Mouse (Mus musculus) thymus, adult 2 months (tissue): ENCODE measurements at regions not wholly inside any gene's neighbourhood (a gene's known extent, or its start where the extent isn't known, plus 50 kb on each side); places are given as distances from the start of the nearest gene placed in this dataset.

Source experiments
- CTCF ChIP-seq: fragments of 200-500 bp; IDR thresholded peaks from 2 replicates; pipeline ENCODE4 v1.5.1; 2012; ENCODE audit warnings: mild to moderate bottlenecking, control low read depth, low read length, moderate library complexity, borderline replicate concordance; ENCODE audit not compliant: control insufficient read depth, poor library complexity, insufficient read depth; ENCODE audit errors: extremely low read depth
- POLR2A ChIP-seq: fragments of 200-500 bp; IDR thresholded peaks from 2 replicates; pipeline ENCODE4 v1.6.1; 2012; ENCODE audit warnings: mild to moderate bottlenecking, low read length, control low read depth, moderate library complexity; ENCODE audit not compliant: control insufficient read depth, poor library complexity, insufficient read depth; ENCODE audit errors: extremely low read depth

DNA sequence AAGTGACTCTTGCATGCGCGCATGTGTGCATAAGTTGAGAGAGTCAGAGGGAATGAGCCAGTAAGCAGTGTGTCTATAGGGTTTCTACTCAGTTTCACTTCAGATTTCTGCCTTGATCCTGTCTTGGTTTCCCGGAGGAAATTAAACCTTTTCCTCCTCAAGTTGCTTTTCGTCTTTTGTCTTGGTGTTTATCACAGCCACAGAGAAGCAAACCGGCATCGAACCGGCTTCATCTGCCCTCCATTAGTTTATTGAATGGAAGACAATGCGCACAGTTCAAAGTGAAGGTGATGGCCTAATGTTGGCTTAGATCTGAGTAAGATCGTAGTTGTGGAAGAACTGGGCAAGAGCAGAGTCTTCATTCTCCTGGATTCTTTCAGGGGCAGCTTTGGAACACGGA is 134.4 kb downstream of the Etnk1 start:
- TF ChIP-seq CTCF = no peak
- no peak for TF ChIP-seq POLR2A
